Mouse (Mus musculus) adrenal gland, postnatal 4 days (tissue): ENCODE data around the gene Gm4778. TPM values are rescaled to one million over a fixed set of nuclear protein-coding genes. Genes with fewer than 3 reads are reported as not detected.
"Not testable (repeated sequence)": the region's sequence is repeated elsewhere in the genome, so short reads cannot be mapped to it uniquely, and the experiment has no call there.

Source experiments
- DNase-seq, 2 experiments: peaks; one replicate each; pipeline ENCODE4 v3.0.0; 2021 to 2022; ENCODE audit warnings: low spot score in 2 of 2, mixed read lengths in 2 of 2
- long read RNA-seq, 2 experiments: library from polyadenylated mRNA; stranded (forward); transcript quantifications; one replicate each; pipeline ENCODE4 v2.0.0; 2021
- total RNA-seq, 2 experiments: library from RNA; stranded (reverse); gene quantifications; 2 replicates each; pipeline ENCODE4 v1.2.3; 2021

Gene Gm4778
- total RNA-seq = not detected
- long read RNA-seq, experiment 1 = 0 reads
- long read RNA-seq, experiment 2 = 0 reads

DNA sequence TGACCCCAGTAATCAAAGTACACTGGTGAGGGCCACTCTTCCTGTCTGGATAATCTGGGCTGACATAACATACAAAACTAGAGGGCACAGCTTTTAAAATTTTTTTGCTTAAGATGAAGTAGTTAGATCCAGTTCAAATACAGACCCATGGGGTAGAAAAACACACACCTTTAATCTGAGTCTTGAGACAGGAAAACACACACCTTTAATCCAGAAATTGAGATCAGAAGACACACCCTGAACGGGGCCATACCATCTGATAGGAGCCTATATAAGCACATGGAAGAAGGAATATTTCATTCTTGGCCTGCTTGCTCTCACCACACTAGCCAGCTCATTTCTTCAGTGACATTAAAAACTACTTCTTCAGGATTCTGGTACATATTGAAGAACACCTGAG lies at the start of gene Gm4778:
Gene Gm4778 (plus strand): TSS at position 301 of the 400 bp plus-strand sequence.
- not testable (repeated sequence) for DNase-seq

DNA sequence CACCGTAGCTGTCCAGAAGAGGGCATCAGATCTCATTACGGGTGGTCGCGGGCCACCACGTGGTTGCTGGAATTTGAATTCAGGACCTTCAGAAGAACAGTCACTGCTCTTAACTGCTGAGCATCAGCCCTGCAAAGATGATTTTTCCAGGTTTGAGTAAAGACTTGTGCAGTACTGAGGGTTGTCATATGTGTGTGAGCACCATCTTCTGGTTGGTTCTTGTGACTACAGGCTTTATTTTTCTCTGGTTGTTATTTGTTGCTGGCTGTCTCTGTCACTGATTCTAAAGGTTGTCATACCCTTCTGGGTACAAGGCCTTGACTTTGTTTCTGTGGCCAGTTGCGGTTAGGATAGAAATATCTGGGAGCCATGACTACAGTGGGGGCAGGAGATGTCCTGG lies 3.2 kb upstream of the Gm4778 start:
- no peak for DNase-seq

DNA sequence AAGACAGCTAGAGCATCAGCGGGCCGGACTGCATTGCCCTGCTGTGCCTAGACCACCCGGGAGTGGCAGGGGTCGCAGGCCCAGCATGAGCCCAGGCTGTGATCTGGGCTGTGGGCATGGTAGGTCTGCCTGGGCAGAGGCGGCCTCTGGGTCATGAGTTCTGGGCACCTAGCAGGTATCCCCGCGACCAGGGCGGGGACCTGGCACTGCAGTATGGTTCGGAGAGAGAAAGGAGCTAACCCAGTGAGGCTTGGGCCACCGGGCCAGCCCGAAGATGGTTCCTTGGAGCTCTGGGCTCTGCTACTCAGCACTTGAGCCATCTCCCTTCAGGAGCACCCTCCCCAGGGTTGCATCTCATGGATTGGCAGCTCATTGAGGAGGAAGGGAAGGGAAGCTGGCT lies 12.2 kb downstream of the Gm4778 start:
- DNase-seq = no peak

DNA sequence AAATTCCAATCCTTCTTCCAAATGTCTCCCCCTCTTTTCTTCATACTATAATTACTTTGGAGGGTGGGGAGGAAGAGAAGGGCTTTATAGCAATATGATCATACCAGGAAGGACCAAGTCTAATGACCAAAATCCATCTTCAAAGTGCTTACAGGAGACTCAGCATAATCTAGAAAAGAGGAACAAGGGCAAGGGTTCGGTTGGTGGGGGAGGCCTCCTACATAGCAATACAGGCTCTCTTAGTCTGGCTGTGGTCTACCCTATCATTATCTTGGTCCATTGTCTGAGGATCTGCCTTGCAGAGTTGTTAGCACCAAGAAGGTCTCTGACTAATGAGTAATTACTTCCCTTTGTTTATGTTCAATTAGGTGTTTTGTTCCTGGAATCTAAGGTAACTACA lies 41.6 kb downstream of the Gm4778 start:
- DNase-seq = no peak

DNA sequence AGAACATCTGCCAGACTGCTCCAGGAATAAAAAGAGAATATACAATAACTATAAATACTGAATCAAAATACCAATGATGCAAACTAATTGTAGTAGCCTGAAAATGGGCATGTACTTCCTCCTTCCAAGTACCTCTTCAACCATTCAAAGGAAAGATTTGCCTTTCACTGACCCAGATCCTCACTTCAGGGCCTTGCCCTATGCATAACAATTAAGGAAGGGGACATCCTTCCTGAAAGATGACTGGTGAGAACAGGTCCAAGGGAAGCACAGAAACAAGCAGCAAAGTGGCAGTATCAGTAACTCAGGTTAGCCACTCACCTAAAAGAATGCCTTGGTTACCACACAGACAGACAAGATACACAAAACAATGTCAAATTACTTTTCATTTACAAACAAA lies 43.1 kb downstream of the Gm4778 start:
- no peak for DNase-seq

DNA sequence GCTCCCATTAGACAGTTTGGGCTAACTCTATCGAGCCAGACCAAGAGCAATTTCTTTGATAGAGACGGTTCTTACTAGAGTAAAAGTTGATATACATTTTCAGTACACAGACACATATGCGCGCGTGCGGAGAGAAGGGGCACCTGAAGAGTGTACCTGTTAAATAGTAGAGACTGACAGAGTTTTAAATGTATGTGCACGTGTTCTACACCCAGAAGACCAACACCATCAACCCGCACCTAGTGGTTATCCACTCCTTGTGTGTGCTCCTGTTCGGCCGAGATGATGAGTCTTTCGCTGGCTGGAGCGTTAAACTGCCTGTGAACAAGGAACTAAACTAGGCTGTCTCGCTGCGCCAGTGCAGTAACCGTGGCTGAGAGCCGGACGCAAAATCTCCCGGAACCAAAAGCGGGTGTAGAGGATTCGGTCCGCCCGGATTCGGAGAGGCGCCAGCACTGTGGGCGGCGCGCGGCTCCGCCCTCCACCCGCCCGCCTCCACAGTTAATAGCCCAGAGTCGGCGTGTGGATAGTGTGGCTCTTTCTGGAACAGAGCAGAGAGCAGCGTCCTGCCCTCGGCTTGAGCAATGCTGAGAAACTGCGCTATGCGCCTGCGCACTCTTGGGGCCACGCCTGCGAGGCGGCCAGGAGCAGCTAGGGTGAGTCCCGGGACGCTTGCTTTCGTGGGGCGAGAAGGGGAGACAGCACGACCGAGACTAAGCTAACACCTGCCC lies 46.0 kb downstream of the Gm4778 start, which contains the start of gene Them4:
Gene Them4 (plus strand): TSS at position 457 of the 731 bp plus-strand sequence.
- DNase-seq = peak; percentile 85 to 97

DNA sequence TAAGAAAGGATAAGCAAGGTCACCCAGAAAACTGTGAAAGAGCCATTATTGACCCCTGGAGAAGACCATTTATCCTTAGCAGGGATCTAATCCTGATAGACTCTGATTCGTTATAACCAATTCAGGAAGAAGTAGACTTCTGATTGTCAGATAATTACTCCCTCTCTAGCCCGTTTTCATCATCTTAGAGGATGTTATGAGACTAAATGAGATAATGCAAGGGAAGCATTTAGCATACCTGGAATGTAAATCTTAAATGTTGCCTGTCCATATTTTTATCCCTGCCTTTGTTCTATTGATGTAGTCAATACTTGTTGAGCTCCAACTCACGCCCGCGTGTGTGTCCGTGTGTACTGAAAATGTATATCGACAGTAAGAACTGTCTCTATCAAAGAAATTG lies 46.7 kb downstream of the Gm4778 start:
- no peak for DNase-seq

DNA sequence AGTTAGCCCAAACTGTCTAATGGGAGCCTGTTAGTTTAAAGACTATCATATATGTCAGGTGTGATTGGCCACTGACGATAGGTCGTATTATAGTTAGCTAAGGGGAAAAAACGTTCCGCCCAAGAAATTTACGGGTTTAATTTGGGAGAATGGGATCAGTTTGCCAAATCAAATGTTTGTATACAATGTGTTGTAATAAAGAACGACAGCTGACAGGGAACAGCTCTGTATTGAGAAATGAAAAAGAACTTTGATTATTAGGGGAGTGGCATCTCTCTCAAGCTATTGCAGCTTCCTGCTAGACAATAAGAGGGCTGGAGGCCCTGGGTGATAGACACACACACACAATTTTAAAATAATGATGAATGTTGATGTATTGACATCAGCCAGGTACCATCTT lies 47.1 kb downstream of the Gm4778 start:
- no peak for DNase-seq

DNA sequence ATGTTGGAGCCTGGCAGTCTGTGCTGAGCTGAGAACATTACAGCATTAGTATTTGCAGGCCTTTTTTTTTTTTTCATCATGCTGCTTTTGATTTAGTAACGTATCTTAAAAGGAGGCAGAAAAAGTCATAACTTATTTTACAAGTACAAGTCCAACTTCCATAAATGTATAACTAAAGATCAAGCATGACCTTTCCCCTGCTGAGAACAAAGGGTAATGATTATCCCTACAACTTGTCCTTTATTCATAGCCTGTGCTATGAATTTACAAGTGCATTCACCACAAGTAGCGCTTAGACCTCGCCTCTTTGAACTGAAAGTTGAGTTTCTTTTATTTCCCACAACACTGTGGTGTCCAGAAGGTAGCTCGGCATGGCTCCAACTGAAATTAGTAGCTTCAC lies 47.5 kb downstream of the Gm4778 start:
- no peak for DNase-seq

Other genes with a start within 250 kb of the Gm4778 start
- not detected for gene Gm9125, start 209.2 kb upstream of the Gm4778 start, total RNA-seq
- gene Gm10697, start 191.4 kb upstream of the Gm4778 start, total RNA-seq = not detected
- not detected for gene Gm10696, start 85.8 kb upstream of the Gm4778 start, total RNA-seq
- not detected for gene Gm5286, start 67.3 kb upstream of the Gm4778 start, total RNA-seq
- 1 to 10 TPM; 9.0 to 9.8 TPM for gene Them4, start 46.1 kb downstream of the Gm4778 start, total RNA-seq
- gene Them5, start 78.1 kb downstream of the Gm4778 start, total RNA-seq = not detected
- under 1 TPM; 0.62 to 0.67 TPM for gene C2cd4d, start 98.4 kb downstream of the Gm4778 start, total RNA-seq
- 10 to 100 TPM; 17.7 to 18.9 TPM for gene Rorc, start 108.8 kb downstream of the Gm4778 start, total RNA-seq
- 1 to 10 TPM in 1 of 2 experiments, under 1 TPM in 1; 0.78 to 1.3 TPM for gene Lingo4, start 134.5 kb downstream of the Gm4778 start, total RNA-seq
- gene Tdrkh, start 149.2 kb downstream of the Gm4778 start, total RNA-seq = 10 to 100 TPM; 10.5 to 15.1 TPM
- gene Mrpl9, start 179.3 kb downstream of the Gm4778 start, total RNA-seq = 10 to 100 TPM; 75.0 to 75.3 TPM
- gene Oaz3, start 179.9 kb downstream of the Gm4778 start, total RNA-seq = not detected
- 10 to 100 TPM; 50.3 to 56.4 TPM for gene Celf3, start 214.3 kb downstream of the Gm4778 start, total RNA-seq
- 1 to 10 TPM; 7.1 to 7.4 TPM for gene Riiad1, start 216.3 kb downstream of the Gm4778 start, total RNA-seq